ENCODE assay signal across 18 mouse cellular contexts in genomic region chr2:133400963-133401362, GRCm38 (mm10).
DNase-seq lines count a peak whose midpoint lies in the region; ATAC-seq and TF ChIP-seq lines count a peak whose summit lies in the region.
"Had no signal": no experiment of that assay in that cellular context is flagged by ENCODE, and none has a peak within 500 bp of the region (broad histone marks: within the 10 kb centered on the region; RNA-seq: fewer than 3 reads in every experiment).

No protein-coding gene starts in this region.

- no peak overlapping the region for H3K27ac ChIP-seq in hindbrain, embryonic 13.5 days
- H3K27ac ChIP-seq in hindbrain, embryonic 10.5 days: no peak overlapping the region
- H3K27ac ChIP-seq in forebrain, postnatal 0 days (ENCODE audit: low read depth, low read length): no peak overlapping the region
- H3K27ac ChIP-seq: embryonic facial prominence, embryonic 15.5 days; intestine, embryonic 15.5 days had no signal

- no peak for ATAC-seq in hindbrain, embryonic 13.5 days (ENCODE audit: low FRiP score)
- peak; percentile 54; the same call in 1 of the 2 replicates for ATAC-seq in forebrain, postnatal 0 days
- ATAC-seq: intestine, embryonic 15.5 days had no signal

- peak; percentile 32 for DNase-seq in embryo, embryonic 10 days (ENCODE audit: low spot score)
- no peak for DNase-seq in embryo, embryonic 11 days
- DNase-seq in hindbrain, embryonic 10.5 days (ENCODE audit: low spot score): no peak
- peak; percentile 84 for DNase-seq in brain, embryonic 14.5 days (ENCODE audit: low read depth)
- no peak for DNase-seq in forebrain, postnatal 0 days
- no peak for DNase-seq in thymus, postnatal 4 days
- DNase-seq in thymus, adult 18-20 months: no peak
- DNase-seq: adrenal gland, postnatal 10 days; cerebellum, adult 8-10 months; gastrocnemius, postnatal 10 days; kidney, adult 8-10 months; kidney, postnatal 14 days; lung, postnatal 4 days; right cerebral cortex, postnatal 14 days had no signal

- TF ChIP-seq POLR2A in brain, embryonic 14.5 days (IDR thresholded peaks at IDR 0.05; ENCODE audit: borderline replicate concordance, extremely low read depth, insufficient read depth, insufficient read length, poor library complexity, severe bottlenecking): no peak

- peaks cover 9% of the 10 kb centered on the region for H3K4me1 ChIP-seq in hindbrain, embryonic 13.5 days (replicated peaks)
- H3K4me1 ChIP-seq in hindbrain, embryonic 10.5 days (replicated peaks): peaks cover 18% of the 10 kb centered on the region
- H3K4me1 ChIP-seq in forebrain, postnatal 0 days (ENCODE audit: insufficient read depth): no peaks in the 10 kb centered on the region
- H3K4me1 ChIP-seq: embryonic facial prominence, embryonic 15.5 days; intestine, embryonic 15.5 days had no signal

- 9% methylated on average over 3 of the region's 3 CpGs for WGBS in hindbrain, embryonic 13.5 days
- 22% methylated on average over 3 of the region's 3 CpGs for WGBS in hindbrain, embryonic 10.5 days
- 7% methylated on average over 3 of the region's 3 CpGs for WGBS in forebrain, postnatal 0 days

- H3K4me2 ChIP-seq in hindbrain, embryonic 13.5 days: 0 out of 2 replicates have a peak overlapping the region, but pooled peaks have one; percentile 19
- H3K4me2 ChIP-seq in forebrain, postnatal 0 days (ENCODE audit: low read depth): no peak overlapping the region
- H3K4me2 ChIP-seq: embryonic facial prominence, embryonic 15.5 days; heart, embryonic 11.5 days; intestine, embryonic 15.5 days had no signal

- no peak for TF ChIP-seq CTCF in brain, embryonic 14.5 days (IDR thresholded peaks at IDR 0.05; ENCODE audit: borderline replicate concordance, extremely low read depth, insufficient read depth, insufficient read length)
- no peak for TF ChIP-seq CTCF in forebrain, postnatal 0 days (IDR thresholded peaks at IDR 0.05; ENCODE audit: low read depth)

- H3K9ac ChIP-seq in hindbrain, embryonic 13.5 days: no peak overlapping the region
- no peak overlapping the region for H3K9ac ChIP-seq in forebrain, postnatal 0 days
- H3K9ac ChIP-seq: embryonic facial prominence, embryonic 15.5 days; intestine, embryonic 15.5 days had no signal

- no peaks in the 10 kb centered on the region for H3K36me3 ChIP-seq in hindbrain, embryonic 13.5 days
- no peaks in the 10 kb centered on the region for H3K36me3 ChIP-seq in hindbrain, embryonic 10.5 days
- H3K36me3 ChIP-seq in forebrain, postnatal 0 days (ENCODE audit: insufficient read depth): no peaks in the 10 kb centered on the region
- H3K36me3 ChIP-seq: embryonic facial prominence, embryonic 15.5 days; intestine, embryonic 15.5 days had no signal

- H3K27me3 ChIP-seq in hindbrain, embryonic 13.5 days: peaks cover 30% of the 10 kb centered on the region
- H3K27me3 ChIP-seq in hindbrain, embryonic 10.5 days (ENCODE audit: insufficient read depth, poor library complexity, severe bottlenecking): peaks cover 69% of the 10 kb centered on the region
- H3K27me3 ChIP-seq in forebrain, postnatal 0 days (ENCODE audit: insufficient read depth, low read length): no peaks in the 10 kb centered on the region
- H3K27me3 ChIP-seq: embryonic facial prominence, embryonic 15.5 days; intestine, embryonic 15.5 days had no signal

- H3K9me3 ChIP-seq in hindbrain, embryonic 13.5 days: no peaks in the 10 kb centered on the region
- no peaks in the 10 kb centered on the region for H3K9me3 ChIP-seq in hindbrain, embryonic 10.5 days
- no peaks in the 10 kb centered on the region for H3K9me3 ChIP-seq in forebrain, postnatal 0 days (ENCODE audit: low read length)
- H3K9me3 ChIP-seq: embryonic facial prominence, embryonic 15.5 days; intestine, embryonic 15.5 days had no signal

- no peak overlapping the region for H3K4me3 ChIP-seq in hindbrain, embryonic 13.5 days
- no peak overlapping the region for H3K4me3 ChIP-seq in hindbrain, embryonic 10.5 days
- H3K4me3 ChIP-seq in forebrain, postnatal 0 days (ENCODE audit: low read depth, low read length): no peak overlapping the region
- H3K4me3 ChIP-seq: embryonic facial prominence, embryonic 15.5 days; intestine, embryonic 15.5 days had no signal

Comparison
In these comparisons a context has a peak if more than half of its experiments do, and no peak if none do; other contexts are left out.
1. DNase-seq: peak in embryo, embryonic 10 days (single experiment) and brain, embryonic 14.5 days (single experiment); none in embryo, embryonic 11 days (single experiment), hindbrain, embryonic 10.5 days (single experiment), forebrain, postnatal 0 days (single experiment), thymus, postnatal 4 days (single experiment) and thymus, adult 18-20 months (0 of 2).